Mouse (Mus musculus): ENCODE data around the gene Vwa3b. TPM values are rescaled to one million over a fixed set of nuclear protein-coding genes. Genes with fewer than 3 reads are reported as not detected.
A peak's percentile ranks its signal among the peaks of the same experiment; 100 is the strongest.

Vwa3b gene
- polyA plus RNA-seq, 1 experiment from 2014 or later = 0.90 TPM

- Histone ChIP-seq H3K4me1 (ENCODE audit: control insufficient read depth, insufficient read depth, low read length) (no peaks in the 10 kb centered on the region), H3K27ac (ENCODE audit: low read depth, low read length) (no peak overlapping the region), H3K4me2 (ENCODE audit: low read length) (no peak overlapping the region), H3K36me3 (ENCODE audit: control insufficient read depth, insufficient read depth, low read length) (no peaks in the 10 kb centered on the region), H3K9ac (ENCODE audit: low read length) (no peak overlapping the region), H3K27me3 (replicated peaks; ENCODE audit: control insufficient read depth, insufficient read depth, low read length) (no peaks in the 10 kb centered on the region), H3K9me3 (replicated peaks; ENCODE audit: control insufficient read depth, low read length) (no peaks in the 10 kb centered on the region), H3K4me3 (ENCODE audit: low read depth, low read length) (no peak overlapping the region)
- 82% methylated on average over 11 of the region's 11 CpGs for WGBS
- ATAC-seq (no peak), DNase-seq (ENCODE audit: low spot score) (no peak)
These were observed 39.4 kb downstream of the Vwa3b start for GRCm38 (mm10) chr1:37065658-37066412.

GRCm38 (mm10) chr1:37075759-37076158 is 49.4 kb downstream of the Vwa3b start:
- Histone ChIP-seq H3K4me1 (ENCODE audit: control insufficient read depth, insufficient read depth, low read length) (peaks cover 4% of the 10 kb centered on the region), H3K27ac (ENCODE audit: low read depth, low read length) (no peak overlapping the region), H3K36me3 (ENCODE audit: control insufficient read depth, insufficient read depth, low read length) (no peaks in the 10 kb centered on the region), H3K4me3 (ENCODE audit: low read depth, low read length) (no peak overlapping the region), H3K9me3 (replicated peaks; ENCODE audit: control insufficient read depth, low read length) (no peaks in the 10 kb centered on the region), H3K9ac (ENCODE audit: low read length) (no peak overlapping the region), H3K4me2 (ENCODE audit: low read length) (no peak overlapping the region), H3K27me3 (replicated peaks; ENCODE audit: control insufficient read depth, insufficient read depth, low read length) (no peaks in the 10 kb centered on the region)
- DNase-seq (ENCODE audit: low spot score) (no peak), ATAC-seq (no peak)
- 94% methylated on average over 7 of the region's 7 CpGs for WGBS

- Histone ChIP-seq H3K4me2 (ENCODE audit: low read length) (no peak overlapping the region), H3K9ac (ENCODE audit: low read length) (no peak overlapping the region), H3K9me3 (replicated peaks; ENCODE audit: control insufficient read depth, low read length) (no peaks in the 10 kb centered on the region), H3K27me3 (replicated peaks; ENCODE audit: control insufficient read depth, insufficient read depth, low read length) (no peaks in the 10 kb centered on the region), H3K36me3 (ENCODE audit: control insufficient read depth, insufficient read depth, low read length) (no peaks in the 10 kb centered on the region), H3K27ac (ENCODE audit: low read depth, low read length) (no peak overlapping the region), H3K4me1 (ENCODE audit: control insufficient read depth, insufficient read depth, low read length) (peaks cover 6% of the 10 kb centered on the region), H3K4me3 (ENCODE audit: low read depth, low read length) (no peak overlapping the region)
- no peak for ATAC-seq
- WGBS = 68% methylated on average over 9 of the region's 9 CpGs
- DNase-seq (ENCODE audit: low spot score) = peak; percentile 36
These were observed 50.9 kb downstream of the Vwa3b start for GRCm38 (mm10) chr1:37077266-37077665.

- Histone ChIP-seq H3K27ac (ENCODE audit: low read depth, low read length) (peak overlapping the region; percentile 33; the same call in 1 of the 2 replicates), H3K4me3 (ENCODE audit: low read depth, low read length) (no peak overlapping the region), H3K4me2 (ENCODE audit: low read length) (0 out of 2 replicates have a peak overlapping the region, but pooled peaks have one; percentile 20), H3K9me3 (replicated peaks; ENCODE audit: control insufficient read depth, low read length) (no peaks in the 10 kb centered on the region), H3K9ac (ENCODE audit: low read length) (no peak overlapping the region), H3K27me3 (replicated peaks; ENCODE audit: control insufficient read depth, insufficient read depth, low read length) (no peaks in the 10 kb centered on the region), H3K36me3 (ENCODE audit: control insufficient read depth, insufficient read depth, low read length) (no peaks in the 10 kb centered on the region), H3K4me1 (ENCODE audit: control insufficient read depth, insufficient read depth, low read length) (peaks cover 6% of the 10 kb centered on the region)
- WGBS = 39% methylated on average over 14 of the region's 14 CpGs
- peak; percentile 71 for ATAC-seq
- peak; percentile 86 for DNase-seq (ENCODE audit: low spot score)
These were observed 51.7 kb downstream of the Vwa3b start for GRCm38 (mm10) chr1:37077955-37078549.

- peaks cover 6% of the 10 kb centered on the region for H3K4me1 ChIP-seq (ENCODE audit: control insufficient read depth, insufficient read depth, low read length)
- no peak for ATAC-seq
- H3K9me3 ChIP-seq (replicated peaks; ENCODE audit: control insufficient read depth, low read length) = no peaks in the 10 kb centered on the region
- no peak overlapping the region for H3K9ac ChIP-seq (ENCODE audit: low read length)
- 84% methylated on average over 4 of the region's 4 CpGs for WGBS
- no peak overlapping the region for H3K27ac ChIP-seq (ENCODE audit: low read depth, low read length)
- H3K4me3 ChIP-seq (ENCODE audit: low read depth, low read length) = no peak overlapping the region
- DNase-seq (ENCODE audit: low spot score) = no peak
- H3K27me3 ChIP-seq (replicated peaks; ENCODE audit: control insufficient read depth, insufficient read depth, low read length) = no peaks in the 10 kb centered on the region
- H3K4me2 ChIP-seq (ENCODE audit: low read length) = no peak overlapping the region
- H3K36me3 ChIP-seq (ENCODE audit: control insufficient read depth, insufficient read depth, low read length) = no peaks in the 10 kb centered on the region
These were observed 54.0 kb downstream of the Vwa3b start for GRCm38 (mm10) chr1:37080442-37080841.

- H3K4me3 ChIP-seq (ENCODE audit: low read depth, low read length) = no peak overlapping the region
- peaks cover 6% of the 10 kb centered on the region for H3K4me1 ChIP-seq (ENCODE audit: control insufficient read depth, insufficient read depth, low read length)
- H3K9ac ChIP-seq (ENCODE audit: low read length) = no peak overlapping the region
- no peaks in the 10 kb centered on the region for H3K9me3 ChIP-seq (replicated peaks; ENCODE audit: control insufficient read depth, low read length)
- H3K4me2 ChIP-seq (ENCODE audit: low read length) = no peak overlapping the region
- H3K27ac ChIP-seq (ENCODE audit: low read depth, low read length) = peak overlapping the region; percentile 46; the same call in 1 of the 2 replicates
- 31% methylated on average over 12 of the region's 12 CpGs for WGBS
- H3K36me3 ChIP-seq (ENCODE audit: control insufficient read depth, insufficient read depth, low read length) = no peaks in the 10 kb centered on the region
- H3K27me3 ChIP-seq (replicated peaks; ENCODE audit: control insufficient read depth, insufficient read depth, low read length) = no peaks in the 10 kb centered on the region
- DNase-seq (ENCODE audit: low spot score) (peak; percentile 67), ATAC-seq (peak; percentile 80)
These were observed 55.2 kb downstream of the Vwa3b start for GRCm38 (mm10) chr1:37081376-37082214.

- Histone ChIP-seq H3K4me2 (ENCODE audit: low read length) (no peak overlapping the region), H3K27me3 (replicated peaks; ENCODE audit: control insufficient read depth, insufficient read depth, low read length) (no peaks in the 10 kb centered on the region), H3K9ac (ENCODE audit: low read length) (no peak overlapping the region), H3K36me3 (ENCODE audit: control insufficient read depth, insufficient read depth, low read length) (no peaks in the 10 kb centered on the region), H3K9me3 (replicated peaks; ENCODE audit: control insufficient read depth, low read length) (no peaks in the 10 kb centered on the region), H3K4me1 (ENCODE audit: control insufficient read depth, insufficient read depth, low read length) (peaks cover 6% of the 10 kb centered on the region), H3K4me3 (ENCODE audit: low read depth, low read length) (no peak overlapping the region), H3K27ac (ENCODE audit: low read depth, low read length) (peak overlapping the region; percentile 46; the same call in 1 of the 2 replicates)
- 79% methylated on average over 2 of the region's 2 CpGs for WGBS
- DNase-seq (ENCODE audit: low spot score) = no peak
- no peak for ATAC-seq
These were observed 55.7 kb downstream of the Vwa3b start for GRCm38 (mm10) chr1:37082215-37082464.

GRCm38 (mm10) chr1:37084075-37084474 is 57.7 kb downstream of the Vwa3b start:
- Histone ChIP-seq H3K27ac (ENCODE audit: low read depth, low read length) (no peak overlapping the region), H3K36me3 (ENCODE audit: control insufficient read depth, insufficient read depth, low read length) (no peaks in the 10 kb centered on the region), H3K9ac (ENCODE audit: low read length) (no peak overlapping the region), H3K4me1 (ENCODE audit: control insufficient read depth, insufficient read depth, low read length) (peaks cover 2% of the 10 kb centered on the region; the same call in 1 of the 2 replicates), H3K9me3 (replicated peaks; ENCODE audit: control insufficient read depth, low read length) (no peaks in the 10 kb centered on the region), H3K27me3 (replicated peaks; ENCODE audit: control insufficient read depth, insufficient read depth, low read length) (no peaks in the 10 kb centered on the region), H3K4me2 (ENCODE audit: low read length) (no peak overlapping the region), H3K4me3 (ENCODE audit: low read depth, low read length) (no peak overlapping the region)
- ATAC-seq = no peak
- 85% methylated on average over 2 of the region's 2 CpGs for WGBS
- DNase-seq (ENCODE audit: low spot score) = no peak
